Comparison of ENCODE assay signal across 8 mouse cellular contexts in genomic region chr7:114416021-114416845, GRCm38 (mm10). TPM values are rescaled to one million over a fixed set of nuclear protein-coding genes. Genes with fewer than 3 reads are reported as not detected.
DNase-seq lines count a peak whose midpoint lies in the region; ATAC-seq and TF ChIP-seq lines count a peak whose summit lies in the region.

No protein-coding gene starts in this region.

- intact Hi-C loops in gastrocnemius, postnatal 36 days (cut with DNase I), result no loop called here

- no peaks in the 10 kb centered on the region for H3K9me3 ChIP-seq in erythroblast, embryonic 14.5 days (ENCODE audit: control insufficient read depth, low read length)
- no peaks in the 10 kb centered on the region for H3K9me3 ChIP-seq in intestine, postnatal 0 days (ENCODE audit: control insufficient read depth)
- H3K9me3 ChIP-seq in limb, embryonic 10.5 days (replicated peaks), result no peaks in the 10 kb centered on the region
- H3K9me3 ChIP-seq in midbrain, embryonic 11.5 days (ENCODE audit: control insufficient read depth, low read length), result no peaks in the 10 kb centered on the region

- peak overlapping the region; percentile 72 for H3K4me3 ChIP-seq in erythroblast, embryonic 14.5 days (replicated peaks)
- peak overlapping the region; percentile 84 for H3K4me3 ChIP-seq in intestine, postnatal 0 days (ENCODE audit: low read depth, low read length)
- peak overlapping the region; percentile 90 for H3K4me3 ChIP-seq in limb, embryonic 10.5 days
- peak overlapping the region; percentile 96 for H3K4me3 ChIP-seq in midbrain, embryonic 11.5 days (ENCODE audit: low read depth, low read length)

- no peak for TF ChIP-seq CTCF in intestine, postnatal 0 days (IDR thresholded peaks at IDR 0.05; ENCODE audit: low read depth)

- peaks cover 31% of the 10 kb centered on the region for H3K27me3 ChIP-seq in erythroblast, embryonic 14.5 days (ENCODE audit: control insufficient read depth)
- H3K27me3 ChIP-seq in intestine, postnatal 0 days (replicated peaks; ENCODE audit: control insufficient read depth, insufficient read depth, low read length), result peaks cover 5% of the 10 kb centered on the region; the same call in 1 of the 2 replicates
- no peaks in the 10 kb centered on the region for H3K27me3 ChIP-seq in limb, embryonic 10.5 days (ENCODE audit: low read depth, poor library complexity, severe bottlenecking)
- H3K27me3 ChIP-seq in midbrain, embryonic 11.5 days (ENCODE audit: control insufficient read depth, insufficient read depth, low read length), result no peaks in the 10 kb centered on the region

- H3K27ac ChIP-seq in intestine, postnatal 0 days (ENCODE audit: low read depth, low read length), result peak overlapping the region; percentile 57; the same call in 1 of the 2 replicates
- H3K27ac ChIP-seq in limb, embryonic 10.5 days, result peak overlapping the region; percentile 98
- H3K27ac ChIP-seq in midbrain, embryonic 11.5 days (ENCODE audit: low read depth, low read length), result peak overlapping the region; percentile 85

- peaks cover 18% of the 10 kb centered on the region for H3K4me1 ChIP-seq in erythroblast, embryonic 14.5 days (ENCODE audit: control insufficient read depth)
- H3K4me1 ChIP-seq in intestine, postnatal 0 days (replicated peaks; ENCODE audit: control insufficient read depth, insufficient read depth, low read length), result no peaks in the 10 kb centered on the region
- H3K4me1 ChIP-seq in limb, embryonic 10.5 days, result peaks cover 23% of the 10 kb centered on the region
- peaks cover 8% of the 10 kb centered on the region; the same call in 1 of the 2 replicates for H3K4me1 ChIP-seq in midbrain, embryonic 11.5 days (ENCODE audit: control insufficient read depth, insufficient read depth, low read length)

- peak; percentile 5 to 30 for DNase-seq in gastrocnemius, postnatal 36 days
- DNase-seq in limb, embryonic 10.5 days (ENCODE audit: low spot score), result peak; percentile 77
- DNase-seq in midbrain, embryonic 11.5 days (ENCODE audit: low spot score, missing footprints), result peak; percentile 96
- peak; percentile 11 for DNase-seq in spleen, adult 12 weeks (ENCODE audit: low spot score)

- ATAC-seq in erythroblast, adult 5-6 weeks (replicated peaks; ENCODE audit: low FRiP score, poor library complexity, severe bottlenecking), result no peak
- ATAC-seq in common myeloid progenitor, adult 5-6 weeks (replicated peaks; ENCODE audit: low read depth, poor library complexity, severe bottlenecking), result peak; percentile 36
- ATAC-seq in intestine, postnatal 0 days, result peak; percentile 60
- ATAC-seq in midbrain, embryonic 11.5 days (ENCODE audit: low FRiP score), result peak; percentile 62

- H3K4me2 ChIP-seq in intestine, postnatal 0 days (replicated peaks; ENCODE audit: low read depth), result peak overlapping the region; percentile 100
- peak overlapping the region; percentile 81 for H3K4me2 ChIP-seq in midbrain, embryonic 11.5 days

- peak overlapping the region; percentile 64 for H3K9ac ChIP-seq in intestine, postnatal 0 days (ENCODE audit: low read depth, low read length)
- peak overlapping the region; percentile 96 for H3K9ac ChIP-seq in midbrain, embryonic 11.5 days (ENCODE audit: low read length)

- under 1% methylated on average over 65 of the region's 66 CpGs for WGBS in intestine, postnatal 0 days
- under 1% methylated on average over 66 of the region's 66 CpGs for WGBS in limb, embryonic 10.5 days
- WGBS in midbrain, embryonic 11.5 days, result under 1% methylated on average over 60 of the region's 66 CpGs

- no peaks in the 10 kb centered on the region for H3K36me3 ChIP-seq in erythroblast, embryonic 14.5 days (ENCODE audit: control insufficient read depth)
- H3K36me3 ChIP-seq in intestine, postnatal 0 days (ENCODE audit: control insufficient read depth, insufficient read depth), result no peaks in the 10 kb centered on the region
- no peaks in the 10 kb centered on the region for H3K36me3 ChIP-seq in limb, embryonic 10.5 days
- H3K36me3 ChIP-seq in midbrain, embryonic 11.5 days (ENCODE audit: control insufficient read depth, insufficient read depth, low read length), result no peaks in the 10 kb centered on the region

RNA-seq across cellular contexts. Expression of gene Pde3b, which starts 1.2 kb away (rescaled TPM):
- polyA plus RNA-seq in erythroblast, embryonic 14.5 days (2012), result 0.01 TPM in 2 replicates
- 7.3 and 8.8 TPM in 2 replicates for total RNA-seq in erythroblast, adult 5-6 weeks (2015; ENCODE audit: low replicate concordance)
- total RNA-seq in erythroblast, adult 5-6 weeks (2017; ENCODE audit: low replicate concordance), result 2.0 and 9.8 TPM in 2 replicates
- 19.7 and 24.1 TPM in 2 replicates for total RNA-seq in common myeloid progenitor, adult 5-6 weeks (2017)
- 1 to 10 TPM; 3.3 to 5.0 TPM for total RNA-seq in gastrocnemius, postnatal 36 days (2021)
- polyA plus RNA-seq in intestine, postnatal 0 days (2015; fragmentation: Nextera tagmentation; extraction: Ambion mirVana), result 1.7 and 2.1 TPM in 2 replicates
- 7.5 and 7.8 TPM in 2 replicates for polyA plus RNA-seq in limb, embryonic 10.5 days (2016; fragmentation: Nextera tagmentation; extraction: Ambion mirVana)
- 12.5 and 13.4 TPM in 2 replicates for polyA plus RNA-seq in midbrain, embryonic 11.5 days (2014; fragmentation: Nextera tagmentation; extraction: Ambion mirVana)

Comparison
In these comparisons a context has a peak if more than half of its experiments do, and no peak if none do; other contexts are left out.
1. DNase-seq: peak in every context shown above with its lines; median percentile 96 in midbrain, embryonic 11.5 days; 77 in limb, embryonic 10.5 days; 18 in gastrocnemius, postnatal 36 days; 11 in spleen, adult 12 weeks.